Mouse (Mus musculus) layer of hippocampus, postnatal 14 days (tissue): ENCODE measurements at regions not wholly inside any gene's neighbourhood (a gene's known extent, or its start where the extent isn't known, plus 50 kb on each side); places are given as distances from the start of the nearest gene placed in this dataset.
A peak's percentile ranks its signal among the peaks of the same experiment; 100 is the strongest.

Source experiments
- DNase-seq, 2 experiments: peaks; one replicate each; pipeline ENCODE4 v3.0.0; 2021 to 2022; ENCODE audit warnings: low spot score in 2 of 2, mixed read lengths in 1 of 2

GRCm38 (mm10) chr16:77461459-77461858 lies 140.4 kb downstream of the Gm11146 start:
- no peak for DNase-seq

GRCm38 (mm10) chr16:77459651-77460050 lies 142.2 kb downstream of the Gm11146 start:
- no peak for DNase-seq

- DNase-seq: no peak
Observed at GRCm38 (mm10) chr16:77444647-77445046, 157.2 kb downstream of the Gm11146 start.

DNA sequence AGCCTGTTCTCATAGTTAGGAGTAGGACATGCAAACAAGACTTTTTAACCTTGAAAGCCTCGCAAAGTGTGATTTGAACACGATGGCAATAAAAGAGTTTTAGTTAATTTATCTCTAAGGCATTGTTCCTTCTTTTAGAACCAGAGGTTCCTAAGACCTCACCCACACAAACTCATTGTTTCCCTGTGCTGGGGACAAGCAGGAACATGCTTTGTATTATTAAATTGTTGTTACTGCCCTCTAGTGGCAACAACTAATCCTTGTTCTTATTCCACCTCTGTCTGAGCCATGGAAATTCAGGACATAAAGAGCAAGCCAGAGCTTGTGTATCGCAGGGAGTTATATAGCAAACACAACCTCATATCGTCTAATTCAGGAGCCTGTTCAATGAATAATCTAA lies 157.9 kb downstream of the Gm11146 start:
- peak; percentile 36 to 86 for DNase-seq

DNA sequence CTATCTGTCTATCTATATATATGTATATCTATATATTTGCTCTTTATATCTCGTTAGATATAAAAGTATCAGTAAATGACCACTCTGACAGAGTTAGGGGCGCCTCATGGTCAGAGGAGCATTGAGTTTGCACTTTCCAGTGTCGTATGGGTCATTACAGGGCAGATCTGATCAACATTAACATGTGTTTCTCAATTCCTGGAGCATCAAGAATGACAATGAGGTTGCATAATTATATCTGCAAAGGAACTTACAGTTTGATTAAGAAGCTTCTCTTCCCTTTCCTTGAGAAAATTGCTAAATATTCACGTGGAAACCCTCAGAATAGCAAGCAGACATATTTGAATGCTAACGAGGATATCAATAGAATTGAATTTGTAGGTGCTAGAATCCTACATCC lies 158.6 kb downstream of the Gm11146 start:
- no peak for DNase-seq

GRCm38 (mm10) chr16:77442866-77443265 lies 159.0 kb downstream of the Gm11146 start:
- no peak for DNase-seq

DNA sequence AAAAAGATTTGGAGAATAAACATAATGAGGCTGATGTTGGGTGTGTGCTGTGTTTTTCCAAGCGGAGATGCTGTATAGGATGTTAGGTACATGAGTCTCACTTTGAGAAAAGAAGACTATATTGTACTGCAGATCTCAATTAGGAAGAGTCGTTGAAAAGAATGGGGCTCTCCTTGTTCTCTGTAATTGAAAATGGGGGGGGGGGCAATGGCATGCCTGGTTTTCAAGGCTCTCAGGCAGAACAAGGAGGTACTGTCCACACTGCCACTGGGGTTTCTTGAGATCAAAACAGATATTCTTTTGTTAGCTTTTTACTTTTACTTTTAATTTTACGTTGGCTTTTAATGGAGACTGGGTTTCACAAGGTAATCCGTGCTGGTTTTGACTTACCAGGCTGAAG lies 170.5 kb downstream of the Gm11146 start:
- no peak for DNase-seq

DNA sequence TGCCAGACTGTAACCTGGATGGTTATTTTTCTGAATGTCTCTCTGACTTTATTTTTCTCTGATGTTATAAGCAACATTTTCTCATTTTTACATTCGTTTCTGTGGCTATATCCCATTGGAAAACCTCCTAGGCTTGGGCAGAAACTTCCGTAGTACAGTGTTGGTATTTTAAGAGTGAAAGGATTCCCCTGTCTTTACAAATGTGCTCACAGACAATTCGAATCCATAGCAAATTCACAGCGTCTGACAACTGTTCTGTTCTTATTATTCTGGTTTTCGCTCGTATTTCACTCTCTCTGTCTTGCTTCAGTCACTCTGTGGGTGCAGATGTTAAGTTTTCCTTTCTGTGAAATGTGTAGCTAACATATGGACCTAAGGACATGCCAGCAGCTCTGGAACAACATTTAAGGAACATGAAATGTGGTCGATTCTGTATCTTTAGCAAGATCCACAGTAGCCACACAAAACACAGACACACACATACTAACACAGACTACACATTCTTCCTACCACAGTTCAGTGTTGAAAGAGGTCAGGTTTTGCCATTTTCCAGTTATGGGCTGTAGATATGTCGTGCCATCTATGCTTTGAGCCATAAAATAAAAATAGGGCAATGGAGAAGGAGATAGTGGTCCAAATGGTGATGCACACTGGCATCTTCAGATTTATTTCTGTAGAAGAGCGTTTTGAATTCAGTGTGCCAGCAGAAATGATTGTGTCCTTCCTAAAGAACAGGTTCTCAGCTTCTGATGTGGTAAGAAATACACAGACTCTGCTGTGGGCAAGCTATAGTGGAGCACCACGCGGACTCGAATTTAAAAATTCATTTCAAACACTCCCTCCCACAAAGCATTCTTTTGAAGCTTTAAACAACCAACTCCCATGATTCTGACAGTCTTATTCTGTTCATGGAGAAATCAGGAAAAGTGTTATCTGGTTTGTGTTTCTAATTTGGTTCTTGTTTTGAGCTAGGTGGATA lies 179.2 kb downstream of the Gm11146 start:
- peak in 1 of 2 experiments; percentile 53 for DNase-seq

DNA sequence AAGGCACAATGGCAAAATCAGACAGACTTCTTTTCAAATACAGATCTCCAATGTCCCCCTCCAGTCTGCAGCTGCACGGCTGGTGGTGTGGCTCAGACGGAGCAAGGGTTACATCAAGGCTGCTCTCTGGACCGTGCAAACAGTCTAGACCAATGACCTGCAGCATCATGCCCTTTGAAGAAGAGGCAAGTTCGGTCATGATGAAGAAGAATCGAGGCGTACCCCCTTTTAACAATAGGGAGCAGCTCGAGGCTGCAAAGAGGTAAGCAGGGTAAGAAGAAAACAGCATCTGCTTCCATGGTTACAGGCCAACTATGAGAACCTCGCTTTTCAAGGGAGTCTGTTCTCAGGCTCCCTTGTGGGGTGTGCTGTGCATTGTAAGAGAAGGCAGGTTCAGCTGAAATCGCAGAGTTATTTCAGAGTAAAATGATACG lies 180.3 kb downstream of the Gm11146 start:
- peak; percentile 77 to 79 for DNase-seq

DNA sequence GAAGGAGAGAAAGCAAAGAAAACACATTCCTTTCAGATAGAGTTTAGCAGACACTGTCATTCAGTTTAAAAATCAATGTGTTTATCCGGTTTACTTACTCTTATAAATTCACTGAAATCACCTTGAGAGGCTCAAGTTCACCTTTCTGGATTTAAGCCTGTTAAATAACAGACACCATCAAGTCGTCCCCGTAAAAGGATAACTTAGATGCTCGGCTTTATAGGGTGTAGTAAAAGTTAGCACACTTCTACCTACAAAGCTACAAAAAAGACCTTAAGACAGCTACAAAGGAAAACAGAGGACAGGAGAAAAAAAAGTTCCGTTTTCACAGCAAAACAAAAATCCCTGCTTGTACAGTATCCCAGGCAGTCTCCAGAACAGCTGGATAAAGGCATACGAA lies 180.9 kb downstream of the Gm11146 start:
- no peak for DNase-seq

DNA sequence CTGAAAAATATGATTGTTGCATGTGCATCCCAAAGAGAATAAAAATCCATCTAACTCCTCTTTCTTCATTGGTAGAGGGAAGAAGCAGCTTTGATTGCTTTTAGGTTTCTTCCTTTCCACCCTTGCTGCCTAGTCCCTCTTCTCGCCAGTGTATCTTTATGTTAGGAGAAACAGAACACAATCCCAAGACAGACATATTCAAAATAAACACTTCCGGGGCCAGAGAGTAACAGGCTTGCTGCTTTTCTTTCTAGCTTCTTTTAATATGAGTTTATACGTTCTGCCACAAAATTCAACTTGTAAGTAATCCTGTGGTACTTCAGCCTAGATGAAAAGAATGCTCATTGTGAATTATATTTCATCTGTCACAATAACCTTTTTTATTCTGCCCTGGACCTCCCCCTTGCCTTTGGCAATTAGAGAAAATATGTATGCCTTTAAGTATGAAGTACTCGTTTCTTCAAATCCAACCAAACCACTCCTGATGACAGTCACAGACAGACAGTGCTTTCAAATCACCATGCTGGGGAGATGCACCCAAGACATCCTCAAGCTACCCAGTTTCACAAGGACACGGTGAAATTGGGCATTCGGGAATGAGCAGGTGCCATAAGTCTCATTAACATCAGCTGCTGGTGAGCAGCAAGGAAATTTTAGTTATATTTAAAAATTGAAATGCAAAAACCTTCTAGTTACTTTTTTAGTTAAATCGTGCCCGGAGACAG lies 181.6 kb downstream of the Gm11146 start:
- DNase-seq: no peak

- DNase-seq: no peak
Observed at GRCm38 (mm10) chr16:77419116-77419735, 182.7 kb downstream of the Gm11146 start.

GRCm38 (mm10) chr16:77418486-77418885 lies 183.4 kb downstream of the Gm11146 start:
- no peak for DNase-seq

GRCm38 (mm10) chr16:77417791-77418190 lies 184.1 kb downstream of the Gm11146 start:
- peak; percentile 68 to 74 for DNase-seq

- DNase-seq: no peak
Observed at GRCm38 (mm10) chr16:77414562-77414961, 187.3 kb downstream of the Gm11146 start.

GRCm38 (mm10) chr16:77409168-77409567 lies 192.7 kb downstream of the Gm11146 start:
- DNase-seq: no peak

- DNase-seq: no peak
Observed at GRCm38 (mm10) chr16:77406999-77407398, 194.9 kb downstream of the Gm11146 start.

DNA sequence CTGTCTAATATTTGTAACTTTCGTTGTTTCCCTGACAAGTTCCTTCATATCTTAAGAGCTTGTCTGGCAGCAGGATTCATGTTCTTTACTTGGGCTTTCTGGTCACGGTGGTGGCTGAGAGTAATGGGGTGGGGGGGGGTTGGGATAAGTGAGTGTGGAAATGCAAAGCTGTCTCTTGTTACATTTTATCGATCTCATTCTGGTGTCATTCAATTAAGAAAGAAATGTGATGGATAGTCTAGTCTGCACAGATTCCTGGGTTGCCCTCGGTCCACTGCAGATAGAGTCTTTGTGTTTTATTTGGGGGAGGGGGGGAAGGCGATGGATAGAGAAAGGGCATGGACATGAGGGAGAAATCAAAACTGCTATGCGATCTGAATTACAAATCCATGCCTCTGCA lies 196.0 kb downstream of the Gm11146 start:
- no peak for DNase-seq

GRCm38 (mm10) chr16:77405181-77405818 lies 196.6 kb downstream of the Gm11146 start:
- no peak for DNase-seq

DNA sequence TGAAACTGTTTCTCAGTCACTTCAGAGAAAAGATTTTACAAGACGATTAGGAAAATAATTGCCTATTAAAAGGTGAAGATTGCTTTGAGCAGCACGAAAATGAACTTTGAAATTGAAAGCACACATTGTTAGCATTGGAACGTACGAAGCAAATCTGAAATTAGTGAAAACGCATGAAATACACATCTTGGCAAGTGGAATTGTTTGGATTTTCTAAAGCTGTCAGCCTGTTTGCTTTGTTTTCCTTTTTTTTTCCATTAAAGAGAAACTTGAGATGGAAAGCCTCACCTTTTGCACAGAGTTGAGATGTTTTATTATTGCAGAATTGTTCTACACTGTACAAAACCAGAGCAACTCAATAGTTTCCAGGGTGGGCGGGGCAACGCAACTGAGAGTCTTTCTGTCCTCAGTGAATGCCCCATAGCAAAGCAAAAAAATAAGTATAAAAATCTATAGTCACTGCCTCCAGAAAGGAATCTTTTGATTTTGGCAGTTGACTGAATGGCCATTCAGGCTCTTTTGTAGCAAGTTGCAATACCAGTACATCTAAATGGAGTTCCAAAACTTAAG lies 199.1 kb downstream of the Gm11146 start:
- no peak for DNase-seq
